Mouse (Mus musculus): ENCODE measurements at regions not wholly inside any gene's neighbourhood (a gene's known extent, or its start where the extent isn't known, plus 50 kb on each side); places are given as distances from the start of the nearest gene placed in this dataset.

DNA sequence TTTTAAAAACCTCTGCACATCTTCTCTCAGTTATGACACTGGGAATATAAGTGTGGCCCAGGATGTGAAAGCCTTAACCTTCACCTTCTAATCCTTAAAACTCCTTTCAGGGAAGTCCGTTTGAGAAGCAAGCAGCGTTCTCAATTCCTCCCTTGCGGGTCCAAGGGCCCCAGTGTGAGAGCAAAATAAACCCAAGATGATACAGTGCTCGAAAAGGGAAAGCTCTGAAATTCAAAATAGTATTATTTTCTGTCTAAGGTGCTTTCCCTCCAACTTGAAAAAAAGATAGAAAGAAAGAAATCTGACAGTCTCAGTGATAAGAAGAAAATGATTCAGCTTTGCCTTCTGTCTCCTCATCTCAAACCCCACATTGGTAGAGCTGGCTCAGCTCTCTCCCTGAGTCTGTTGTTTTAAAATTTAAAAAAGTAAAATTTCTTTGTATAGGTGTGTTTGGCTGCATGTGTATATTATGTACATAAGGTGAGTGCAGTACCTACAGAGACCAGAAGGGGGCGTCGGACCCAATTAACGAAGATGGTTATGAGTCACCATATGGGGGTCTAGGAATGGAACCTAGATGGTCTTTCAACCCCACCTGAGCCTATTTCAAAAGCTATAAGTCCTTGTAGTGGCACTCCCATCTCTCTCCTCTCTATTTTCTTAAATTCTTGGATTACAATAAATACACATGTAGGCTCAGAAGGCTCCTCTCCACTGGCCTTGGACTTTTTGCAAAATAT, 222.3 kb upstream of the Spdye4c start:
- DNase-seq (ENCODE audit: low spot score) = no peak

DNA sequence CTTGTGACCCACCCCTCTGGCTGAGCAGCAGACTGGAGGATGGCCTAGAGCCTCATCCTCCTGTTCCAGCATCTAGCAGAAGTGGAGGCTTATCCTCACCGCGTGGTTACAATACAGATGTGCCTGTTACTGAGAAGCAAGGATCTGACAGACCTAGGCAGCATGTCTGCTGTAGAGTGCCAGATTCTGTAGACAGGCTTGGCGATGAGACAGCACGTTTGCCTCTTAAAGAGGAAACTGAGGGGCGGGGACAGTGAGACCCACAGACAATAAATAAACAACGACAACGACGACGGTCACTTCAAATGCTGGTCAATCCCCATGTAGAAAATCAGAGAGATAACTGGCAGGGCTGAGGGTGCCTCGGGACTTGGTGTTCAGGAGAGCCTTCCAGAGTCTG, 220.2 kb upstream of the Spdye4c start:
- DNase-seq (ENCODE audit: low spot score) = no peak

DNA sequence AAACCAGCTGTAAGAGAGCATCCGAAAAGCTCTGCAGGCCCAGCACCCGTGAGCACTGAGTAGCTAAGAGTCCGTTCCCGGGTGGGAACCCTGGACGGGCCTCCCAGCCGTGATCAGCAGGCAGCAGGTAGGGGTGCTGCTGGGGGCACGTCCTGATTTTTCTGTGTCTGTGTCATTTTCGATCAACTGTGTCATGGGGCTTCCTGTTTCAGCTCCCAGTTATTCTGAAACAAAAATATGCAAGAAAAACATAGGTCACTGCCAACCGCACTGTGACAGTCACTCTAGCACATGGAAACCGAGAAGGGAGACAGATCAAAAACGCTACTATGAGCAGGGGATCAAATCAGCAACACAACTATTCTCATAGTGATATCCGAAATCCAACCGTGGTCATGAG, 218.8 kb upstream of the Spdye4c start:
- DNase-seq (ENCODE audit: low spot score) = no peak

DNA sequence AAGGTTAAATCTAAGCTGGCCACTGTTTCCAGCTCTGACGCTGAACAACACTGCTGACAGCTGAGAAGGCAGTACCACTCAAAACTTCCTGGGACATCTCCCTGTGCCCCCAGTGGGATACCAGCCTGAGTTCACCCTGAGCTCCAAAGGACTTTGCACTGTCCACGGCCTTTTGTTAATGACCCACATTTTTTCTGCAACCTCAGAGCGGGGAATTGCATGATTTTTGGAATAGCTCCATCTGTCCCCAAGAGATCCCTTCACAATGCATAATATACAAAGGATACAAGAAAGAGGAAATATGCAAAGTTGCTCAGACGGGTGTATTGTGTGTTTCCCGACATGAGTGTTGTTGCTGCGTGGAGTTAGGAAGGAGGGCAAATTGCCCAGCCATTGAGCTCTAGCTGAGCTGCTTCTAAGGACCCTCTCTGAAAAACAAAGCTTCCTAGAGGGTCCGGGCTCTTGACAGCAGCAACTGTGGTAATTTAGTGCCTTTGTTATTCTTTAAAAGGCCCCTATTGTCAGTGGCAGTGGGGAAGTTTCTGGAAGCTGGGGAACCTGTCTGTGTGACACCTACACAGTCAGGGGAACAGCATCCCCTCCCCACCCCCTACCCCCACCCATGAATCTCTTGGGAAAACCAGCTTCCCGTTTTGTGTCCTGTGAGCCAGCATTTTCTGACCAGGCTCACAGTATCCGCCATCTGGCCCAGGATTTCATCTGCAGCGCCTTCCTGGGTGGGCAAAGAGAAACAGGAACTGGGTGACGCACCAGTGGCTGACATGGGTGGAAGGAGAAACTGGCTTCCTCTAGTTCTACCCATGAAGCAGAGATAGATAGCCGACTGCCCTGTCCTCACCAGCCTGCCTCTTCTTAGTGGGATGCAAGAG, 217.4 kb upstream of the Spdye4c start:
- DNase-seq (ENCODE audit: low spot score) = no peak

DNA sequence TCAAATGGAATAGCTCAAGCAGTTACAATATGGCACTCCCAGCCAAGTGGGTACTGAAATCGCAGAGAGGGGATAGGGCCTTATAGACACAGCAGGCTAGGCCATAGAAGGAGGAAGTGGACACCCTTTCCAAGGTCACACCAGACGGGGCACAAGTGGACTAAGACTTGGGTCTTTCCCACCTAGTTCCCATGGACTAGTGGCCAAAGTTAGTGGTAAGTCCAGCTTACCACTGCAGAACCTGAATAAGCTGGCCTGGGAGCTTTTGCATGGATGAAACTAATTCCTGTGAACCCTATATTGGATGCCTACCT, 216.8 kb upstream of the Spdye4c start:
- DNase-seq (ENCODE audit: low spot score) = no peak

DNA sequence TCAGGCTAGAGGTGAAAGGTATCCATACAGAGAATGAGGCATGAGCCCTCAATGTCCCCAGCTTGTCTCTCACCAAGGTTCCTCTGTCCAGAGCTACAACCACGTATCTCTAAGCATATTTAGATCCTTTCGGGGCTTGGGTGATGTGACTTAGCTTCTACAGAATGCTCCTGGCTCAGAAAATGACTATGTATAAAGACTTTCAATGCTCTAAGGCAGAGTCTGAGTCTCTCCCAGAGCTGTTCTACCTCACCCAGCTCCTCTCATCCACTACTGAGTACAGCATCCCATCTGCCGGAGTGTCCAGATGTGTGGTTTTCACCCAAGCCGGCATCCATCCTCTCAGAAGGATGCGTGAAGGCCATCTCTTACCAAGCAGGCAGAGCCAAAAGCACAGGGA, 216.1 kb upstream of the Spdye4c start:
- DNase-seq (ENCODE audit: low spot score) = no peak

DNA sequence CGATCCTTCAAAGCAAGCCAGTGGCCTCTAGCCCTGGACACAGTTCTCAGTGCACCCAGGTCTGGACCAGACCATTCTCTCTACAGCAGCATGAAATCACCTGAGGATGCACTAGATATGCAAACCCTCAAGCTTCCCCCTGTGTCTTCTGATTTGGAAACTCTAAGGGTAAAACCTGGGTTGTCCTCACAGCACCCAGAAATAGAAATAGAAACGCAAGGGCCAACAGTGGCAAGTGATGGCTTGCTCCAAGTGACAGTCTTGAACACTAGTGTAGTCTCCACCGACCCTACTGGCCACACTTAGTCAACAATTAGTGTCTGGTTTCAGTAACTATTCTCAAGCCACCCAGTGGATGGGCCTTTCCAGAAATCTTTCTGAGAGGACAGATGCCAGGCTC, 215.2 kb upstream of the Spdye4c start:
- DNase-seq (ENCODE audit: low spot score) = no peak

DNA sequence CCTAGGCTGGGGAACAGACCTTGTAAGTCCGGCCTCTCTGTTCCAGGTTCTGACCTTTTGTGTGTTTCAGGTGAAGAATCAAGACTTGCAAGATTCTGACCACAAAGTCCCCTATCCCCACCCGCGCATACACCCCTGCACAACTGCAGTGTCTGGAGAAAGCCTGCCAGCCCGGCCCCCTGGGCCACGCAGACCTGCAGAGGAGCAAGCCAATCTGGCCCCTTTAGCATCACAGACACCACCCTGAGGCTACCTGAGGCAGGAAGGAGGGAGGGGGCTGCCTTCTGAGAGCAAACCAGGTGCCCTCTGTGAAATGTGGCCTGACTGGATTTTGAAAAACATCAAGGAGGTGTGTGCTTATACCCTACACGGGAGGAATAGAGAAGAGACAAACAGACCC, 213.8 kb upstream of the Spdye4c start:
- DNase-seq (ENCODE audit: low spot score) = no peak

DNA sequence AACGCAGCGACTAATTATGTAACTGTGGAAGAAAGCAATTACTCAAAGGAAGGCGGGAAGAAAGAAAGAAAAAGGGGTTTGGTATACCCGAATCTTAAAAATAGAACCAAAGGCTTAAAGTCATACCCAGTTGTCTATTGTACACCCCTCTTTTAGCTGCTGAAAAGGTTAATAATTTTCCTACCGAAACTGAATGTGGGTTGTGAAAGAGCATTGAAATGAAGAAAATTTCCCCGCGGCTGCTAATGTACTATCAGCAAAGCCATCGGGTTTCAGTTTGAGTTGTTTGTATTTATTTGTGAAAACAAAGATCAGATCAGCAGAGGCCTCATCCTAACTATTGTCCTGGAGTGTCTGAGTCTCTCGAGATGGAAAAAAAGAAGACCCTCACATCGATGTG, 213.3 kb upstream of the Spdye4c start:
- no peak for DNase-seq (ENCODE audit: low spot score)

DNA sequence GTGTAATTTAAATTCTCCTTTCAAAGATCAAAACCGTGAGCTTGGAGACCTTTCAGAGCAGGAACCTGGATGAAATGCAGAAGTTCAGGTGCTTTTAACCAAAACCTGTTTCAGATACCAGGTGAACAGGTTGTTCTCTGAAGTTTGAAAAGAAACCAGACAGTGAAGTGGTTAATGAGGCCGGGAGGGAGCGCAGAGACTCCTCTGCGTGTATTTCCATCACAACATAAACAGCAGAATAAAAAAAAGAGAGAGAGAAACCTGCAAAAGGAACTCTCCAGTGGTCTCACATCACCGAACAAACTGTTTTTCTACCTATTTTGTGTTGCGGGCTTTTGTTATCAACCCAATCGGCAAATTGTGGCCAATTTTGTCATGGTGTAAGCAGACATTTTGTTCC, 212.6 kb upstream of the Spdye4c start:
- DNase-seq (ENCODE audit: low spot score) = no peak

DNA sequence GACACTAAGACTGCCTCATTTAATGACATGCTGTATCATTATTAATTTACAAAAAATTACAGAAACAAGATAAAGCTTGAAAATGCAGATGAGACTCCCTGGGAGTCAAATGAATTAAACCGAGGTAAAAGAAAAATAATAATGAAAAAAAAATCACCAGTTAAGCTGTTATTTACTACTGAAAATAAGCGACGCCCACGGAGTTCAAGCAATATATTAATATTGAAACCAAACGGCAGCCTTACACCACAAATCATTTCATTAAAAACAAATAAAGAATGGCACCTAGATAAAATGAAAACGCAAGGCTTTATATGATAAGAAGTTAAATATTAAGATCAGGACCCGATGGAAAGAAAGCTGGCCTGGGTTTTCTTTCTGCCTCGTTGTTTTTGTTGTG, 211.9 kb upstream of the Spdye4c start:
- DNase-seq (ENCODE audit: low spot score) = no peak

DNA sequence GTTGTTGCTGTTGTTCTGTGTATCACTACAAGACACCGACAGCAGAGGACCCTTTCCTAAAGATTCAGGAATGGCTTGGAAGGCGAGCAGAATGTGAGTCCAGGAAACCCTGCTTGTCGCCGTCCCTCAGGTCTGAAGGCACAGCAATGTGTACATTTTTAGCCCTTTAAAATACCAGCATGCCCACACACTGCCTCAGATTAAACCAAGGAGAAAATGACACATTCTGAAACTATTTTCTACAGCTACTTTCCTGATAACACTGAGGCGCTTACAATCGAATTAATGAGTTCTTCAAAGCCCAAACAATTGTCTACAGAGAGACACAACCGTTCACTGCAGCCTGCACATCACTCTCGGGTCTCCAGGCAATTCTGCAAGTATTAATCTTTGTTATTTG, 211.5 kb upstream of the Spdye4c start:
- DNase-seq (ENCODE audit: low spot score) = no peak

DNA sequence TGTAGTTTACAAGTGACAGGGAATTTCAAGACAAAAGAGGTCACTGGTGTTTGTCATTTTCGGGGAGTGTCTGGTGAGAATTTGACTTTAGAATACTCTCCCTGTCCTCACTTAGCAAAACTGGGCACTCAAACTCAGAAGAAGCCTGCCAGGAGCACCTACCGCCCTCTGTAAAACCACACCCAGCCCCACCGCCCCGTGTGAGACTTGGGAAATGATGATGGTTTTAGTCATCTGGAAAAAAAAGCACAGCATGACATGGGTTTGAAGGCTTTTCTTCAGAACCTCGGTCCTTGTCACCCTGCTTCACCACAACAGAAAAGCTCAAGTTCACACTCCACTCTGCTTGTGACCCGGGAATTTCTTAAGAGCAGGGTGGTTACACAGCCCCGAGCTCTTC, 210.4 kb upstream of the Spdye4c start:
- DNase-seq (ENCODE audit: low spot score) = no peak

DNA sequence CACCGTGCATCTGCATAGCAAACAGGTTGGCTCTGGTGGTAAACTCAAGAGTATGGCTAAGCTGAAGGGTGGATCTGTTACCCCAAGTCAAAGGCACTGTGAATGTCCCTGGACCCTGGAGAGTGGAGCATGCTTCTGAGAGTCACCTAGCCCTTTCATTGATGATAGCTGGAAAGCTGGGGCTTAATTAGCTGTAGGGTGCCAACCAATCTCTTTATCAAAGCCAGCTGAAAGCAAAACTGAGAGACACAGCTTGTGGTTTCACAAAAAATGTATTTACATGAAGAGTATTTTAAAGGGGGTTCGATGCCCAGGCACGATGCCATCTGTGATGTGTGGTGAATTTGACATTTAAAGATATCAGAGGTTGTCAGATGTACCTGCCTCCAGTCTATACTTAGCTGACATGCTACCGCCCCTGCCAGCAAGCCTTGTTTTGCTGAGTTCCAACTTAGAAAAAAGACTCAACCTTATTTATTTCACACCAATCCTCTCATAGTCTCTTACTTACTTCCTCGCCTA, 209.3 kb upstream of the Spdye4c start:
- no peak for DNase-seq (ENCODE audit: low spot score)

DNA sequence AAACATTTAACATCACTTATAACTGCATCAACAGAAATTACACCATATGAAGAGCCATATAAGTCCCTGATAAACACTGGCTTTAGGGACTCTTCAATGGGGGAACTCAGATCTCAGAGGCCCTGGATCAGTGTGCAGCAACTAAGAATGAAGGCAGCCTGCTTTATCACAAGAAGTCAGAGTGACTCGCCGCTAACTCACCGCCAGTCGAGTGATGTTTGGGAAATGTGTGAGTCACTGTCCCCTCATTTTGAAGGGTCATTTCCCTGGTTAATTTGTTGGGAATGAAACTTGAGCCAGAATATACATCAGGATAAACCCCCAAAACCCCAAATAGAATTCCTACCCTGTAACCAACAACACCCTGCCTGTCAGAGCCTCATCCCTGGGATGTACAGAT, 208.5 kb upstream of the Spdye4c start:
- DNase-seq (ENCODE audit: low spot score) = no peak

DNA sequence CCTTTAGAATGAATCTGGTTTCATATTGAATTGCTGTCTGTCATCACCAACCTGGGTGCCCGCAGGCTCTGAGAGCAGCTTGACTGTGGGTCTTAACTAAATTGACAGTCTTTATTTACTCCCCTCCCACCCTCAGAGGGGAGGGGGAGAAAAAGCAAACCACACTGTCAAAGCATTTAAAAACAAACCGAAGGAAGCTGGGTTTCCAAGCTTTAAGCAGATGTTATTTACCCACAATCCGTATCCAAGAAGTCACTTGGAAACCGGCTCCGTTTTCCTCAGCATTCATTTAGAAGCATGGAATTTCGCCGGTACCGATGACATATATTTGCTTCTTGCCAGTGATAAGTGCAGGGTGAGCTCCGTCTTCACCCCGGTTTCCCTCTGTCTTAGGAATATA, 206.4 kb upstream of the Spdye4c start:
- no peak for DNase-seq (ENCODE audit: low spot score)

DNA sequence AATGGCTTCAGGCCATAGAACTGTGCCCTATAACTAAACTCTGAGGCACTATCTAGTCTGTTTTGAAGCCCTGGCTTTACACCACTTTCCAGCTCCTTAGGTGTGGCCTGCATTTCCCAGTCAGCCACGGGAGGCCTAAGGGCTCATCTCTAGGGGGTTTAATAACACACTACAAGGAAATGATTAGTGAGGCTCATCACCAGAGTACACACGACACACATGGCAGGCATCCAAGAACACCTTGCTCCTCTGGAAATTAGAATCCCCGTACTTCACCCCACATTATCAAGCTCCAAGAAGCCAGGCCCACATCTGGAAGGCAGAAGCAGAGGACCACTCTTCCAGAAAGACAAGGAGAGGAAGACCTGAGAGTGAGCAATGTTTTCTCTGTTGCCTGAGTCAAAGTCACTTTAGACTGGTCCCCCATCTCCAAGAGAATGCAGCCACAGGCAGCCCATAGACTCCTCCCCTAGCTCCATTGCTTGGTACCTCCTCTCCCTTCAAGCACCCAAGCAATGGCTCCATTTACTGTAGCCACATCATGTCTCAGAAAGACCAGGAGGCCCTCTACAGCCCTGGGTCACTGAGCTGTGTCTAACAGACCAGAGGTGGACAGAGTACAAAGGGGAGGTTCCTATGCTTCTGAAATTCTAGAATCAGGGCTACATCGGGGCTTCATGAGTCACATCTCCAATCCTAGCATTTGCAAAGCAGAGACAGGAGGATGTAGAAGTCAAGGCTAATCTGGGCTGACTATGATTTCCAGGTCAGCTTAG, 204.0 kb upstream of the Spdye4c start:
- no peak for DNase-seq (ENCODE audit: low spot score)

DNA sequence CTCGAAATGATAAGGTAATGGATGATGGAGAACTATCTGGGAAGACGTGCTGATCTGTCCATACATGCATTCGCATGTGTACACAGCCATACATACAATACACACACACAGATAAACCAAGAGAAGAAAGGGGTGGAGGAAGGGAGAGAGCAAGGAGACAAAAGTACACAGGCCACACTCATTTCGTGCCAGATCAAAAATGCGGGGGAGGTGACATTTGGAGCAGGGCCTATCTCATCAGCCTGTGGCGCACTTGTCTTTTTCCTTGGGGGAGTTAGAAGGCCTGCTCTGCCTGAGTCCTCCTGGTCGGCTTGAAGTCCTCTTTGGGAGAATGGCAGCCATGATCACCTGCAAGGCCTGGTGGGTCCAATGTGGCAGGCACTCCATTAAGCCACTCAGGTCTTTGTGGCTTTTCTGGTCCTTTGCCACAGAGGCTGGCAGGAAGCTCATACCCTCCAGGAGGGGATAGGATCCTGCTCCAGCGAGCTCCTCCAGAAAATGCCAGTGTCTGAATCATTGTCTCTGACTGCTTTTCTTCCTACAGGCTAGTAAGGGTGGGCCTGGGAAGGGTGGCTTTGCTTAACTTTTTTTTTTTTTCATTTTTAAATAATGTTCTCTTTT, 203.0 kb upstream of the Spdye4c start:
- no peak for DNase-seq (ENCODE audit: low spot score)

DNA sequence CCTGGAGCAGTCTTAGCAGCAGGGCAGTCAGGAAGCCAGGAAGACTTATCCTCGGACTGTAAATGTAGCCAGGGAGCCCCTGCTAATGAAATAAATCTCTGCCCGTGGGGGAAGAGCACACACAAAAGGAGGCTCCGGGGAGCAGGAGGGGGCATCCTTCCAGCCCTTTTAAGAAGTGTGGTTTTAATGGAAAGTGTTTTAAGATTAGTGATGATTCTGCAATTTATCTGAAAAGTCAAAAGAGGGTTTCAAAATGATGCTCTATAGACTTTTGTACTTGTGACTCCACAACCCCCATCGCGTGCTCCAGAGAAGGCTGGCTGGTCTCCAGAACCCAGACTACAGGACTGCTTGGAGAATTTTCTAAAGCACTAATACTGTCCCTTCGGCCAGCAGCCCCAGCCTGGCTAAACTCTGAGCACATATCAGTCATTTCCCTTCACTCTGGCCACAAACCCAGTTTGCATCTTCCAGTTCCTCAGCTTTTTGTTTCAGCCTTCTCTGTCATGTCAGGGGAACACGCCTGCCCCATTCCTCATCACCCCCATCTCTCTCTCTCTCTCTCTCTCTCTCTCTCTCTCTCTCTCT, 202.0 kb upstream of the Spdye4c start:
- no peak for DNase-seq (ENCODE audit: low spot score)

DNA sequence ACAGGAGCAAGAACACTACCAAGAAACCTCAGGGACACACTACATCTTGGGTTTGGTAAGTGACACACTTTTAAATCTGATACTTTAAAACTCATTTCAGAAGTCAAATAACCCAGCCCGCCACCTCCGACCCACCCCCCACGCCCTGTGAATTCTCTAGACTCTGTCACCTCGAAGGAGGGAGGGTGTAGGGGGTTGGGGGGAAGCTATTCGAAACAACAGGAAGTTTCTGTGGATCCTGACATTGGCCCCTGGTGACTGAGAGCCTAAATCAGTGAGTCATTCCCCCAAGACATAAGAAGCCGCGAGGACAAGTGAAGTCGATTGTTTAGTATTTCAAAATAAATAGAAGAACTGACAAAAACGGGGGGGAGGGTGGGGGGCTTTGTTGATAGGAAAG, 198.7 kb upstream of the Spdye4c start:
- no peak for DNase-seq (ENCODE audit: low spot score)

DNA sequence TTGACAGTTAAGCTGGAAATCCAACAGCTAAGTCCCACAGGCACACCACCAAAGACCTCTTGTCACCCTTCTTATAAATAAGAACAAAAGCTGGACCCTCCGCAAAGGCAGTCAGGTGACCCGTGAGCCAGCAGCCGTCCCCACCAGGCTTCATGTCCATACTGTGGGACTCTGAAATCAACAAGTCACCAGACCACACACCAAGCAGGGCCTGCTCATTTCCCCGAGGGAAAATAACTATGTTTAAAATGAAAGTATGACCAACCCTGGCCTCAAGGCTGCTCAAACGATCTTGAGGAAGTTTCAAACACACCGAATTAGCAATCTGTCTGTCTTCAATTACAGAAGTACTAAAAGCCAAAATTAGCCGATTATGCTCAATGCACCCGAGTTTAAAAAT, 197.6 kb upstream of the Spdye4c start:
- no peak for DNase-seq (ENCODE audit: low spot score)

DNA sequence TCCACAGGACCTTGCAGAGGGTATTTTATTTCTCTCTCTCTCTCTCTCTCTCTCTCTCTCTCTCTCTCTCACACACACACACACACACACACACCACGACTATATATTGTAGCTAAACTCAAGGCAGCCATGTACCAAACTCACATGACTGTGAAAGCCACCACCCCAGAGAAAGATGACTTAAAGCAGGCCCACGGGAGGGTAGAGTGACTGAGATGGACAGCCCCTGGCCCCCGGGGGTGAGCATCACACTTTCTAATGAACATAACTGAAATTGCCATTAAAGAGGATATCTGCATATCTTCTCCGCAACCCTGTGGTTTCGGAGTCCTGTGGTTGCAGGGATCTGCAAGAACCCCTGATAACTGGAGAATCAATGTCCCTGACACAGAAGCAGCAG, 197.1 kb upstream of the Spdye4c start:
- no peak for DNase-seq (ENCODE audit: low spot score)
